Mouse (Mus musculus): ENCODE data around the gene Grb2. TPM values are rescaled to one million over a fixed set of nuclear protein-coding genes. Genes with fewer than 3 reads are reported as not detected.

Gene Grb2
- polyA plus RNA-seq, 1 experiment from 2014 or later = 54.2 TPM

DNA sequence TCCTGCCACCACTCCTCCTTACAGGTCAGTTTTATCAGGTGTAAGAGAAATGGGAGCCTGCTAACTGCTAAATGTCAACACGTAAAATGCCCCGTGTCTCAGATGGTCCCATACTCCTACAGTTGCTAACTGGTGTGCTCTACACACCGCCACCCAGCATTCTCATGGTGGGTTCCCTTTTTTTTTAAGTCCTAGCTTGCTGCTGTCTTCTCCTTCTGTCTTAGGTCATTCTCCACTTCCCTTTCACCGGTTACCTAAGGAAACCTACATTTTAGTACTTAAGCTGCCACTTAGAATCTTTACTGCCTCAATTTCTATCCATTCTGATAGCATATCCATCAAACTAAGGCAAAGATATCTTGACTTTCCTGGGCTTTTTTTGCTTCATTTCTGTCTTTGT, 107.2 kb downstream of the Grb2 start:
- no peaks in the 10 kb centered on the region for H3K4me1 ChIP-seq (replicated peaks; ENCODE audit: control insufficient read depth, insufficient read depth)
- H3K9me3 ChIP-seq (ENCODE audit: control insufficient read depth, low read length) = no peaks in the 10 kb centered on the region
- H3K27me3 ChIP-seq (ENCODE audit: control insufficient read depth, insufficient read depth, low read length) = no peaks in the 10 kb centered on the region
- TF ChIP-seq EP300 (optimal IDR thresholded peaks at IDR 0.05) (no peak), CTCF (IDR thresholded peaks at IDR 0.05; ENCODE audit: low read depth) (no peak)
- H3K27ac ChIP-seq (replicated peaks) = no peak overlapping the region
- no peak overlapping the region for H3K9ac ChIP-seq (ENCODE audit: low read length)
- ATAC-seq (ENCODE audit: low FRiP score, low TSS enrichment) (no peak), DNase-seq (ENCODE audit: low spot score) (no peak)
- 91% methylated on average over 4 of the region's 4 CpGs for WGBS
- no peak overlapping the region for H3K4me3 ChIP-seq (ENCODE audit: low read depth, low read length)
- peaks cover 6% of the 10 kb centered on the region; the same call in 1 of the 2 replicates for H3K36me3 ChIP-seq (ENCODE audit: control insufficient read depth, insufficient read depth, low read length)
- no peak overlapping the region for H3K4me2 ChIP-seq (replicated peaks; ENCODE audit: low read depth)

DNA sequence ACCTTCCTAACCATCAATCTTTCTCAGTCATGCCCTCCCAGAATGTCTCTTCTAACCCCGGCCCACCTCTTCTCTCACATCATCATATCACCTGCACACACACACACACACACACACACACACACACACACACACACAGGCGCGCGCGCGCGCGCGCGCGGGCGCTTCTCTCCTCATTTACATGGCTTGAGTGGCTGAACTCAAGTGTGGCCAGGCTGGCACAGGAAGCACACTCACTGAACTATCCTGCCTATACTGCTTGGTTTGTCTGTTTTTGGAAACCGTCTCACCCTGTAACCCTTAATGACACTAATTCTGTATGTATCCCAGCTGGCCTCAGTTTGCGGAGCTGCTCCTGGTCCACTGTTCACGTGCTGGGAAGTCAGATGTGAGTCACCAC, 107.7 kb downstream of the Grb2 start:
- Histone ChIP-seq H3K4me3 (ENCODE audit: low read depth, low read length) (no peak overlapping the region), H3K27me3 (ENCODE audit: control insufficient read depth, insufficient read depth, low read length) (no peaks in the 10 kb centered on the region), H3K4me2 (replicated peaks; ENCODE audit: low read depth) (no peak overlapping the region), H3K9ac (ENCODE audit: low read length) (no peak overlapping the region), H3K4me1 (replicated peaks; ENCODE audit: control insufficient read depth, insufficient read depth) (no peaks in the 10 kb centered on the region), H3K36me3 (ENCODE audit: control insufficient read depth, insufficient read depth, low read length) (peaks cover 6% of the 10 kb centered on the region; the same call in 1 of the 2 replicates), H3K9me3 (ENCODE audit: control insufficient read depth, low read length) (no peaks in the 10 kb centered on the region), H3K27ac (replicated peaks) (no peak overlapping the region)
- TF ChIP-seq CTCF (IDR thresholded peaks at IDR 0.05; ENCODE audit: low read depth) (no peak), EP300 (optimal IDR thresholded peaks at IDR 0.05) (no peak)
- DNase-seq (ENCODE audit: low spot score) (no peak), ATAC-seq (ENCODE audit: low FRiP score, low TSS enrichment) (no peak)
- 85% methylated on average over 15 of the region's 15 CpGs for WGBS

DNA sequence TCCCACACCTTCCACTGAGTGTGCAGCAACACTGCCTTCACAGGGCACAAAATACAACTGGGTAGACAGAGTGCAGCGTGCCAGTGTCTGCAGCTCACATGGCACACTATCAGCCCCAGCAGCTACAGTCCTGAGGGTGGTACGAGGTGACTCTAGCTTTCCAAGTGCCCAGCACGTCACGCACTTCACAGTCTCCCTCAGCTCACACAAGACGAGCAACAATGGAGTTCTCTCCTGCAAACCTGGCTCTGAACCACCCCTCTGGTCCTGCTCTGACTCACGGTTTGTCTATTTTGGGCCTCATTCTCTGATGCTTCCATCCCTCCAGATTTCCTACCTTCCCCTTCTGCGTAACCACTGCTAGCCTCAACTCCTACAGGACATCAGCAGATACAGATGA, 108.7 kb downstream of the Grb2 start:
- TF ChIP-seq CTCF (IDR thresholded peaks at IDR 0.05; ENCODE audit: low read depth) = no peak
- no peak for TF ChIP-seq EP300 (optimal IDR thresholded peaks at IDR 0.05)
- DNase-seq (ENCODE audit: low spot score) (no peak), ATAC-seq (ENCODE audit: low FRiP score, low TSS enrichment) (no peak)
- WGBS = 87% methylated on average over 7 of the region's 7 CpGs
- no peaks in the 10 kb centered on the region for H3K4me1 ChIP-seq (replicated peaks; ENCODE audit: control insufficient read depth, insufficient read depth)
- H3K4me3 ChIP-seq (ENCODE audit: low read depth, low read length) = no peak overlapping the region
- peaks cover 7% of the 10 kb centered on the region; the same call in 1 of the 2 replicates for H3K36me3 ChIP-seq (ENCODE audit: control insufficient read depth, insufficient read depth, low read length)
- H3K9me3 ChIP-seq (ENCODE audit: control insufficient read depth, low read length) = no peaks in the 10 kb centered on the region
- H3K27ac ChIP-seq (replicated peaks) = no peak overlapping the region
- H3K27me3 ChIP-seq (ENCODE audit: control insufficient read depth, insufficient read depth, low read length) = no peaks in the 10 kb centered on the region
- H3K4me2 ChIP-seq (replicated peaks; ENCODE audit: low read depth) = no peak overlapping the region
- H3K9ac ChIP-seq (ENCODE audit: low read length) = no peak overlapping the region

DNA sequence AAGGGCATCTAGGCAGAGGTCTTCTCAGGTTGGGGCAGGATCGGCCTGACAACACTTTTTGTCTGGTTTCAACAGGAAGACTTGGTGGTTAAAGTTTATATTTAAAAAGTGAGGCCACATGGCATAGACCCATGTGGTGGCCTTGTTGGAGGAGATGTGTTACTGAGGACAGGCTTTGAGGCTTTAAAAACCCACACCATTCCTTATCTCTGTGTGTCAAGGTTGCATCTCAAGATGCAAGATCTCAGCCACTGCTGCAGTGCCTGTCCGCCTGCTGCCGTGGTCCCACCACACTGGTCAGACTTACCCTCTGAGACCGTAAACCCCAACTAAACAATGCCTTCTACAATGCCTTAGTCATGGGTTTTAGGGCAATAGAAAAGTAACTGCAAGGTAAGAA, 110.1 kb downstream of the Grb2 start:
- Histone ChIP-seq H3K36me3 (ENCODE audit: control insufficient read depth, insufficient read depth, low read length) (peaks cover 16% of the 10 kb centered on the region), H3K4me1 (replicated peaks; ENCODE audit: control insufficient read depth, insufficient read depth) (no peaks in the 10 kb centered on the region)
- no peak for ATAC-seq (ENCODE audit: low FRiP score, low TSS enrichment)

DNA sequence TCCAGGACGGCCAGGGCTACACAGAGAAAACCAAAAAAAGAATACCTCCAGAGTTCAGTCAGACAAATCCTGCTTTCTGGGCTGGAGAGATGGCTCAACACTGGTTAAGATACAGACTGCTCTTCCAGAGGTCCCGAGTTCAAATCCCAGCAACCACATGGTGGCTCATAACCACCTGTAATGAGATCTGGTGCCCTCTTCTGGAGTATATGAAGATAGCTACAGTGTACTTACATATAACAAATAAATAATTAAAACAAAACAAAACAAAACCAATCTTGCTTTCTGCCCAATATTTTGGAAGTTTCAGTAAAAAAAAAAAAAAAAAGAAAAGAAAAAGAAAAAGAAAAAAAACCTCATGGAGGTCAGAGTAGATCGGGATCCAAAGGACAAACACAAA, 113.2 kb downstream of the Grb2 start:
- Histone ChIP-seq H3K4me3 (ENCODE audit: low read depth, low read length) (no peak overlapping the region), H3K9ac (ENCODE audit: low read length) (no peak overlapping the region), H3K4me2 (replicated peaks; ENCODE audit: low read depth) (no peak overlapping the region), H3K27me3 (ENCODE audit: control insufficient read depth, insufficient read depth, low read length) (no peaks in the 10 kb centered on the region), H3K27ac (replicated peaks) (no peak overlapping the region), H3K36me3 (ENCODE audit: control insufficient read depth, insufficient read depth, low read length) (peaks cover 27% of the 10 kb centered on the region), H3K9me3 (ENCODE audit: control insufficient read depth, low read length) (no peaks in the 10 kb centered on the region), H3K4me1 (replicated peaks; ENCODE audit: control insufficient read depth, insufficient read depth) (no peaks in the 10 kb centered on the region)
- ATAC-seq (ENCODE audit: low FRiP score, low TSS enrichment) (no peak), DNase-seq (ENCODE audit: low spot score) (no peak)
- no peak for TF ChIP-seq EP300 (optimal IDR thresholded peaks at IDR 0.05)
- TF ChIP-seq CTCF (IDR thresholded peaks at IDR 0.05; ENCODE audit: low read depth) = peak; percentile 29; the same call in 1 of the 2 replicates
- WGBS = 95% methylated on average over 3 of the region's 3 CpGs

More for the DNA sequence above, 110.1 kb downstream of the Grb2 start:
- H3K4me2 ChIP-seq (replicated peaks; ENCODE audit: low read depth) = no peak overlapping the region
- H3K27me3 ChIP-seq (ENCODE audit: control insufficient read depth, insufficient read depth, low read length) = no peaks in the 10 kb centered on the region
- TF ChIP-seq CTCF (IDR thresholded peaks at IDR 0.05; ENCODE audit: low read depth) (no peak), EP300 (optimal IDR thresholded peaks at IDR 0.05) (no peak)
- H3K9ac ChIP-seq (ENCODE audit: low read length) = no peak overlapping the region
- 94% methylated on average over 4 of the region's 4 CpGs for WGBS
- no peak for DNase-seq (ENCODE audit: low spot score)
- H3K4me3 ChIP-seq (ENCODE audit: low read depth, low read length) = no peak overlapping the region
- no peak overlapping the region for H3K27ac ChIP-seq (replicated peaks)
- no peaks in the 10 kb centered on the region for H3K9me3 ChIP-seq (ENCODE audit: control insufficient read depth, low read length)

Other genes with a start within 250 kb of the Grb2 start
- 14.4 and 17.3 TPM in 2 replicates for gene Slc16a5, start 246.1 kb downstream of the Grb2 start, polyA plus RNA-seq (2015; fragmentation: Nextera tagmentation; extraction: Ambion mirVana)
- gene Armc7, start 232.9 kb downstream of the Grb2 start, polyA plus RNA-seq (2015; fragmentation: Nextera tagmentation; extraction: Ambion mirVana) = 6.3 and 6.5 TPM in 2 replicates
- gene Nt5c, start 216.7 kb downstream of the Grb2 start, polyA plus RNA-seq (2015; fragmentation: Nextera tagmentation; extraction: Ambion mirVana) = 145 and 152 TPM in 2 replicates
- 356 and 371 TPM in 2 replicates for gene Jpt1, start 194.2 kb downstream of the Grb2 start, polyA plus RNA-seq (2015; fragmentation: Nextera tagmentation; extraction: Ambion mirVana)
- 533 and 539 TPM in 2 replicates for gene Sumo2, start 172.3 kb downstream of the Grb2 start, polyA plus RNA-seq (2015; fragmentation: Nextera tagmentation; extraction: Ambion mirVana)
- gene Nup85, start 144.2 kb downstream of the Grb2 start, polyA plus RNA-seq (2015; fragmentation: Nextera tagmentation; extraction: Ambion mirVana) = 44.6 and 47.2 TPM in 2 replicates
- gene Mrps7, start 104.7 kb downstream of the Grb2 start, polyA plus RNA-seq (2015; fragmentation: Nextera tagmentation; extraction: Ambion mirVana) = 52.6 and 58.4 TPM in 2 replicates
- gene Gga3, start 104.5 kb downstream of the Grb2 start, polyA plus RNA-seq (2015; fragmentation: Nextera tagmentation; extraction: Ambion mirVana) = 5.2 TPM in 2 replicates
- 48.9 and 52.3 TPM in 2 replicates for gene Mif4gd, start 95.6 kb downstream of the Grb2 start, polyA plus RNA-seq (2015; fragmentation: Nextera tagmentation; extraction: Ambion mirVana)
- 12.5 and 14.0 TPM in 2 replicates for gene Slc25a19, start 80.3 kb downstream of the Grb2 start, polyA plus RNA-seq (2015; fragmentation: Nextera tagmentation; extraction: Ambion mirVana)
- gene Tmem94, start 56.8 kb upstream of the Grb2 start, polyA plus RNA-seq (2015; fragmentation: Nextera tagmentation; extraction: Ambion mirVana) = 8.2 and 10.0 TPM in 2 replicates
- 6.6 and 8.6 TPM in 2 replicates for gene Caskin2, start 105.0 kb upstream of the Grb2 start, polyA plus RNA-seq (2015; fragmentation: Nextera tagmentation; extraction: Ambion mirVana)
- gene Tsen54, start 106.1 kb upstream of the Grb2 start, polyA plus RNA-seq (2015; fragmentation: Nextera tagmentation; extraction: Ambion mirVana) = 18.8 and 20.1 TPM in 2 replicates
- gene Llgl2, start 115.5 kb upstream of the Grb2 start, polyA plus RNA-seq (2015; fragmentation: Nextera tagmentation; extraction: Ambion mirVana) = 58.4 and 63.5 TPM in 2 replicates
- 16.0 and 18.2 TPM in 2 replicates for gene Myo15b, start 149.8 kb upstream of the Grb2 start, polyA plus RNA-seq (2015; fragmentation: Nextera tagmentation; extraction: Ambion mirVana)
- 16.8 and 17.9 TPM in 2 replicates for gene Smim5, start 191.4 kb upstream of the Grb2 start, polyA plus RNA-seq (2015; fragmentation: Nextera tagmentation; extraction: Ambion mirVana)
- gene Smim6, start 203.4 kb upstream of the Grb2 start, polyA plus RNA-seq (2015; fragmentation: Nextera tagmentation; extraction: Ambion mirVana) = 184 and 185 TPM in 2 replicates
- 23.6 and 27.0 TPM in 2 replicates for gene Sap30bp, start 224.7 kb upstream of the Grb2 start, polyA plus RNA-seq (2015; fragmentation: Nextera tagmentation; extraction: Ambion mirVana)
- 7.2 and 8.1 TPM in 2 replicates for gene Recql5, start 224.9 kb upstream of the Grb2 start, polyA plus RNA-seq (2015; fragmentation: Nextera tagmentation; extraction: Ambion mirVana)